Mouse (Mus musculus) lung, postnatal 0 days (tissue): ENCODE measurements around the gene Rnf169.

Experiments
- CTCF ChIP-seq: IDR thresholded peaks from 2 replicates; pipeline ENCODE4 v1.5.1; 2016; ENCODE audit warnings: antibody characterized with exemption, mild to moderate bottlenecking
- EP300 ChIP-seq: IDR thresholded peaks from 2 replicates; pipeline ENCODE4 v1.6.1; 2016; ENCODE audit warnings: antibody characterized with exemption, mild to moderate bottlenecking, control low read depth

DNA sequence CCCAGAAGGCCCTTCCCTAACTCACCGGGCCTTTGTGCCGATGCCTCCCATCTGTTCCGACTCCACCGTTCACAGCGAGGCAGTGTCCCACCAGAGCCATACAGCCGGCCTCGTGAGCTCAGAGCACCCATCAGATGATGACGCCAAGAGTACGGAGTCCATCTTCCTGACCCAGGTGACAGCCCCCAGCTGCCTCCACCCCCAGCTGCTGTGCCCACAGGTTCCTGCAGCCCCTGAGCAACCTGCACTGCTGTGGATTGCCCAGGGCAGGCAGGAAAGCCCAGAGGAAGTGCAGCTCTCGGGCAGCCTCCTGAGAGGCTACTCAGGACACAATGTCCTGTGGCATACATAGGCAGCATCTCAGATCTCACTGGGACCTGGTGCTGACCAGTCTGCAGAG, 65.9 kb downstream of the Rnf169 start:
- TF ChIP-seq CTCF (no peak), EP300 (no peak)
